In the genomic region with DNA sequence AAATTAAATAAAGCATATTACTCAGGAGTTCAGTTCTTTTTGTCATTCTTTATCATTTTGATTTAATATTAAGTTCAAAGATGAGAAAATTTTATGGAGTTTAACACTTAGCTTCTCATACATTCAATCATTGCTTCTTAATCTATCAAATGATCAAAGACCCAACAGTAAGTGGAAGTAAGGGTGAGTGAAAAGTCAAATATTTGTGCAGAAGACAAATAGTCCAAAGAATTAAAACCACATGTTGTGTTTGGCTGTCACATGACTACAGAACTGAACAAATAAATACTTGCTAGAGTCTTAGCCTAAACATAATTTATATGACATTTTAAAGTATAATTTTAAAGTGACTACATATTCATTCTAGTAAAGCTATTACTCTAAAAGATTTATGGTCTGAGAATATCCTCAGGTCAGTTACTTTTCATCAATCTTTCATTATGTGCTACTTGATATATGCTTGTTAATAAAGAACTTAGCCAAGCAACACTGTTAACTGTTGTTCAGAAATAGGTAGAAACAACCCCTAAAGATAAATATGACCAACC, we compare ENCODE assay signal across 22 mouse cellular contexts.
DNase-seq lines count a peak whose midpoint lies in the region; ATAC-seq and TF ChIP-seq lines count a peak whose summit lies in the region.
"Had no signal": no experiment of that assay in that cellular context is flagged by ENCODE, and none has a peak within 500 bp of the region (broad histone marks: within the 10 kb centered on the region; RNA-seq: fewer than 3 reads in every experiment).

No protein-coding gene starts in this region.

- H3K9ac ChIP-seq in kidney, embryonic 16.5 days (replicated peaks; ENCODE audit: low read length) = no peak overlapping the region
- H3K9ac ChIP-seq: embryonic facial prominence, embryonic 12.5 days; forebrain, embryonic 15.5 days; hindbrain, embryonic 12.5 days had no signal

- no peaks in the 10 kb centered on the region for H3K36me3 ChIP-seq in kidney, embryonic 16.5 days (ENCODE audit: insufficient read depth, low read length)
- no peaks in the 10 kb centered on the region for H3K36me3 ChIP-seq in myocyte (ENCODE audit: control insufficient read depth, insufficient read depth)
- H3K36me3 ChIP-seq: embryonic facial prominence, embryonic 12.5 days; forebrain, embryonic 15.5 days; heart, embryonic 10.5 days; hindbrain, embryonic 12.5 days had no signal

- H3K27me3 ChIP-seq in kidney, embryonic 16.5 days (ENCODE audit: insufficient read depth, low read length) = no peaks in the 10 kb centered on the region
- no peaks in the 10 kb centered on the region for H3K27me3 ChIP-seq in myocyte (ENCODE audit: control insufficient read depth, insufficient read depth, insufficient read length)
- H3K27me3 ChIP-seq: embryonic facial prominence, embryonic 12.5 days; forebrain, embryonic 15.5 days; hindbrain, embryonic 12.5 days; Patski had no signal

- no peak for TF ChIP-seq POLR2A in myocyte (IDR thresholded peaks at IDR 0.05; ENCODE audit: insufficient read length, low read depth)

- no peak overlapping the region for H3K4me2 ChIP-seq in kidney, embryonic 16.5 days (replicated peaks; ENCODE audit: low read depth, low read length)
- no peak overlapping the region for H3K4me2 ChIP-seq in myocyte (ENCODE audit: low read depth)
- H3K4me2 ChIP-seq: embryonic facial prominence, embryonic 12.5 days; forebrain, embryonic 15.5 days; hindbrain, embryonic 12.5 days had no signal

- DNase-seq in embryo, embryonic 11 days = peak; percentile 27
- DNase-seq in embryo, embryonic 10 days (ENCODE audit: low spot score) = no peak
- DNase-seq in kidney, adult 9 months = no peak
- peak; percentile 56 for DNase-seq in forelimb bud, embryonic 11.5 days (ENCODE audit: low read depth, low spot score)
- no peak for DNase-seq in thymus, postnatal 25 days
- DNase-seq: adrenal gland, adult 2 months; adrenal gland, postnatal 25 days; cerebellum, adult 18-20 months; cerebellum, adult 9-11 months; cerebellum, postnatal 36 days; gastrocnemius, postnatal 10 days; heart, adult 18-20 months; heart, postnatal 10 days; heart, postnatal 4 days had no signal

- no peak overlapping the region for H3K4me3 ChIP-seq in kidney, embryonic 16.5 days (ENCODE audit: low read length)
- no peak overlapping the region for H3K4me3 ChIP-seq in myocyte
- H3K4me3 ChIP-seq: embryonic facial prominence, embryonic 12.5 days; forebrain, embryonic 15.5 days; heart, embryonic 10.5 days; hindbrain, embryonic 12.5 days had no signal

- no peak overlapping the region for H3ac ChIP-seq in myocyte (ENCODE audit: control insufficient read depth, insufficient read length)

- H3K79me2 ChIP-seq in myocyte (ENCODE audit: control insufficient read depth, insufficient read depth) = no peaks in the 10 kb centered on the region

- peak; percentile 59; the same call in 1 of the 2 replicates for ATAC-seq in kidney, embryonic 16.5 days (ENCODE audit: low FRiP score, low TSS enrichment)
- ATAC-seq: forebrain, embryonic 15.5 days; hindbrain, embryonic 16.5 days; Patski had no signal

- H3K27ac ChIP-seq in kidney, embryonic 16.5 days (ENCODE audit: low read length) = no peak overlapping the region
- H3K27ac ChIP-seq: embryonic facial prominence, embryonic 12.5 days; forebrain, embryonic 15.5 days; heart, embryonic 10.5 days; hindbrain, embryonic 12.5 days had no signal

- H3K9me3 ChIP-seq in kidney, embryonic 16.5 days (ENCODE audit: low read length) = no peaks in the 10 kb centered on the region
- H3K9me3 ChIP-seq: embryonic facial prominence, embryonic 12.5 days; forebrain, embryonic 15.5 days; heart, embryonic 10.5 days; hindbrain, embryonic 12.5 days had no signal

- H3K4me1 ChIP-seq in kidney, embryonic 16.5 days (ENCODE audit: insufficient read depth, low read length) = no peaks in the 10 kb centered on the region
- H3K4me1 ChIP-seq: embryonic facial prominence, embryonic 12.5 days; forebrain, embryonic 15.5 days; heart, embryonic 10.5 days; hindbrain, embryonic 12.5 days had no signal

TF ChIP-seq in myocyte, 11 proteins besides CTCF, POLR2A, EP300 and RAD21:
- no peak for TF ChIP-seq SRF (IDR thresholded peaks at IDR 0.05; ENCODE audit: control insufficient read depth, insufficient read length, low read depth)
- TF ChIP-seq USF1 (IDR thresholded peaks at IDR 0.05; ENCODE audit: low read depth) = peak; percentile 23

Comparison
In these comparisons a context has a peak if more than half of its experiments do, and no peak if none do; other contexts are left out.
1. DNase-seq: peak in embryo, embryonic 11 days (single experiment) and forelimb bud, embryonic 11.5 days (single experiment); none in embryo, embryonic 10 days (single experiment), kidney, adult 9 months (single experiment) and thymus, postnatal 25 days (single experiment).